Mouse (Mus musculus) cerebellum, adult 2 months (tissue): ENCODE data around the gene Pkp1.

Source experiments
- CTCF ChIP-seq: fragments of 200-500 bp; IDR thresholded peaks from 2 replicates; pipeline ENCODE4 v1.5.1; 2011; ENCODE audit warnings: low read depth, mild to moderate bottlenecking, control low read depth, low read length, moderate library complexity, borderline replicate concordance; ENCODE audit not compliant: insufficient read depth
- POLR2A ChIP-seq: fragments of 200-500 bp; IDR thresholded peaks from 2 replicates; pipeline ENCODE4 v1.6.1; 2011; ENCODE audit warnings: low read length, control low read depth, borderline replicate concordance; ENCODE audit not compliant: insufficient read depth

- TF ChIP-seq CTCF = no peak
- TF ChIP-seq POLR2A = no peak
These were observed 44.2 kb upstream of the Pkp1 start for GRCm38 (mm10) chr1:135963177-135963576.
